Mouse (Mus musculus): Measurements from ENCODE around the gene Sec22b.

DNA sequence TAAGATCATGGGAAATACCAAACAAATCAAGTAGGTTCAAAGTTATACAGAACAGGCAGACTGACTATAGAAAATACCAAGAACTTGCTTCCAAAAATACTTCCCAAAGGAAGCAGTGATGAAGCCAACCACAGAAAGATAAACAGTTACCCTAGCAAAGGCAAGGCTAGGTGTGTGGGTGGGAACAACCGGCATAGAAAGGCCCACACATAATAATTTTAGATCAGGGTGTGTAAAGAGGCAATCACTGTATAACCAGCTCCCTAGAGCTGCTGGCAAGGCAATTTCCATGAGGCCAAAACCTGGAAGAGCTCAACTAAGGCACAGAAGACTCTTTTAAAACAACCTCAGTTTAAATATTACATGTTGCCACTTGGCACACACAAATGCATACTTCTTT is 41.6 kb upstream of the Sec22b start:
- no peak for TF ChIP-seq CTCF (IDR thresholded peaks at IDR 0.05; ENCODE audit: low read depth)
- TF ChIP-seq EP300 (IDR thresholded peaks at IDR 0.05; ENCODE audit: low read depth) = no peak

Measured in liver, embryonic 14.5 days (tissue).